ENCODE assay signal across 30 mouse cellular contexts in the genomic region with DNA sequence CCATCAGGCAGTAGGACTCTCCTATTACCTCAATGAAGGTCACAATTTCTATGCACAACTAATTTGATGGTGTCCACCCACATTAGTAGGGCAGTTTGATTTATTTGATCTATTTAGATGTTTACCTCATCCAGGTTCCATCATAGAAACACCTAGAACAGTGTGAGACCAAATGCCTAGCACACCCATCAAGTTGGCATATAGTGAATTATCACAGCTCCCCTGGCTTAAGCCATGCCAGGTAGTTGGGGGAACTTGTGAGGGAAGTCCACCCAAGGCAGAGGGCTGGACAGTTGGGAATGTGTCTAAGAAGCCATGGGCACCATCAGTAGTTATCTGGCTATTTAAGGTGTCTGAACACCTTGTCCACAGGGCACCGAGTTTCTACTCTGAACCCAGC. TPM values are rescaled to one million over a fixed set of nuclear protein-coding genes. Genes with fewer than 3 reads are reported as not detected.
"Had no signal": no experiment of that assay in that cellular context is flagged by ENCODE, and none has a peak within 500 bp of the region (broad histone marks: within the 10 kb centered on the region; RNA-seq: fewer than 3 reads in every experiment).

No protein-coding gene starts in this region.

- H3K27ac ChIP-seq: heart, embryonic 13.5 days; heart, embryonic 15.5 days; hindbrain, embryonic 13.5 days; hindbrain, embryonic 15.5 days; hindbrain, postnatal 0 days; kidney, embryonic 15.5 days; kidney, postnatal 0 days; limb, embryonic 13.5 days; limb, embryonic 15.5 days; liver, embryonic 12.5 days; liver, embryonic 14.5 days had no signal

- ATAC-seq: liver, embryonic 12.5 days had no signal

- H3K9ac ChIP-seq: heart, embryonic 13.5 days; heart, embryonic 15.5 days; hindbrain, embryonic 13.5 days; hindbrain, embryonic 15.5 days; kidney, embryonic 15.5 days; limb, embryonic 13.5 days; limb, embryonic 15.5 days; liver, embryonic 12.5 days; liver, embryonic 14.5 days had no signal

- H3K9me3 ChIP-seq: heart, embryonic 13.5 days; heart, embryonic 15.5 days; hindbrain, embryonic 13.5 days; hindbrain, embryonic 15.5 days; kidney, embryonic 15.5 days; limb, embryonic 13.5 days; limb, embryonic 15.5 days; liver, embryonic 12.5 days had no signal

- H3K4me2 ChIP-seq: heart, embryonic 11.5 days; heart, embryonic 13.5 days; heart, embryonic 15.5 days; hindbrain, embryonic 13.5 days; hindbrain, embryonic 15.5 days; kidney, embryonic 15.5 days; limb, embryonic 13.5 days; limb, embryonic 15.5 days; liver, embryonic 12.5 days had no signal

- H3K4me1 ChIP-seq: heart, embryonic 13.5 days; kidney, embryonic 15.5 days; liver, embryonic 12.5 days had no signal

- H3K4me3 ChIP-seq: heart, embryonic 13.5 days; heart, embryonic 15.5 days; hindbrain, embryonic 13.5 days; hindbrain, embryonic 15.5 days; kidney, embryonic 15.5 days; layer of hippocampus, adult 2 months; limb, embryonic 13.5 days; limb, embryonic 15.5 days; liver, embryonic 12.5 days had no signal

- H3K36me3 ChIP-seq: heart, embryonic 13.5 days; heart, embryonic 15.5 days; hindbrain, embryonic 13.5 days; hindbrain, embryonic 15.5 days; kidney, embryonic 15.5 days; limb, embryonic 13.5 days; limb, embryonic 15.5 days; liver, embryonic 12.5 days had no signal

RNA-seq across cellular contexts. Expression of a gene that starts 46.1 kb away (rescaled TPM):
- total RNA-seq: gastrocnemius, adult 18-20 months; gastrocnemius, adult 8-10 months; gastrocnemius, postnatal 14 days; gastrocnemius, postnatal 36 days; heart, adult 18-20 months; heart, adult 8-10 months; heart, postnatal 25 days; hematopoietic stem cell, adult 5-6 weeks; hindbrain, postnatal 0 days; left cerebral cortex, postnatal 4 days; liver, adult 2 months had no signal
- polyA plus RNA-seq: heart, embryonic 11.5 days; heart, embryonic 13.5 days; heart, embryonic 15.5 days; heart, postnatal 0 days; hindbrain, embryonic 11.5 days; hindbrain, embryonic 13.5 days; hindbrain, embryonic 15.5 days; intestine, embryonic 14.5 days; intestine, embryonic 16.5 days; kidney, adult 2 months; kidney, embryonic 15.5 days; kidney, postnatal 0 days; large intestine, adult 2 months; limb, embryonic 11.5 days; limb, embryonic 13.5 days; limb, embryonic 15.5 days; liver, adult 2 months; liver, embryonic 12.5 days had no signal
